Mouse (Mus musculus) cerebellum, adult 11 months (tissue): ENCODE results near the gene Bbs2.

ENCODE experiments used
- DNase-seq: peaks from one replicate; pipeline ENCODE4 v3.0.0; 2022

Bbs2 gene

DNA sequence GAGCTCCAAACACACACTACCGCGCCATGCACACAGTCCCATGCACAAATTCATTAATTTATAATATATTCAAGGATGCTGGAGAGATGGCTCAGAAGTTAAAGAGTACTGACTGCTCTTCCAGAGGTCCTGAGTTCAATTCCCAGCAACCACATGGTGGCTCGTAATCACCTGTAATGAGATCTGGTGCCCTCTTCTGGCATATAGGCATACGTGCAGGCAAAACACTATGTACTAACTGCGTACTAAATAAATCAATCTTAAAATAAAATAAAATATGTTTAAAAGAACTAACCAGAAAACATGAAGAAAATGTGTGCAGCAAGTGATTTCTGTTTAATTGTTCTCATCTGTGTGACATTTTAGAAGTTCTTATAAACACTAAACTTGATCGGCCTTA, 4.4 kb downstream of the Bbs2 start:
- DNase-seq = no peak

DNA sequence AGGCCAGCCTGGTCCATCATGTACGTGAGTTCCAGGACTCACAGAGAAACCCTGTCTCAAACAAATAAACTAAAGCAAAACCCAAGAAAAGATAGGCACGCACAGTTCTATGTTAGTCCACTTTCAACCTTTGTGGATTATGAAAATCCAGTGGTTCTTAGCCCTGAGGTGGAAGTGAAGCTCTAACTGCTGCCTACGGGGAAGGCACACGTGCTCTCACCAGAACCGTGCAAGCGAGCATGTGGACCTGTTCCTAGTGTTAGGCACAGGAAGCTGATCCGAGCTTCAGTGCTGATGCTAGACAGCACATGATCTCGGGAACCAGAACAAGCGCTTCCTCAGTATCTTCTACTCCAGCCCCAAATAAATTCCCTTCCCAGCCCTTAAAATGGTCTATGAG, 5.9 kb downstream of the Bbs2 start:
- no peak for DNase-seq

DNA sequence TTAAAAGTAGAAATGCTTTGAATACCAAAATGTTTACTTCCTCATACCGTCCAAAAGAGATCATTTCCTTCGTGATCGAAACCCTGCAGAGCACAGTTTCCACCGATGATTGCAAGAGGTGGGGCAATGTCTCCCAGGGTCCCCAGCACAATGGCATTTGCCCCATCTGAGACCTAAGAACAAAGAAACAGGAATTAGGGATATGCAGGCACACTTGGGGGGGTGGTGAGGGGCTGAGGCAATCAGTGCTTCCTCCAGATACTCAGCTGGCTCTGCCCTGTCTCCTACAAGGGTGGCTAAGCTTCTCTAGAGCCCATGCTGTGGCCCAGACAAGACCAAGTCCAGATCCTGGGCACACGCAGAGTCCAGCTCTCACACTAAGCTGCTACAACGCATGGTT, 9.0 kb downstream of the Bbs2 start:
- no peak for DNase-seq

DNA sequence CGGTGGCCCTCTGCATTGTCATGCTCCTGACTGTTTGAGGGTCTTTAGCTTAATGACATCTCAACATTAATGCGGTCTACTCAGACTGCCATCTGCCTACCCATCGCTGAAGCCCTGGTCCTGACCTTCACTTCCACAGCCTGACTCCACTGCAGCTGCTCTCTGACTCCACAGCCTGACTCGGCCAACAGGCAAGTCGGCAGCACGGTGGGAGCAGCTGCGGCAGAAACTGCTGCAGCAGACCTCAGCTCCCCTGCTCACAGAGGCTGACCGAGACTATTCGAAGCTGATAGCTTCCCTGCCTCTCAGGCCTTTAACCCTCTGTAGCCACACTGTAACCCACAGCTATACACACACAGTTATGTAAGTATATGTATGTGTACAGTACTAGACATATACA, 10.8 kb downstream of the Bbs2 start:
- DNase-seq = no peak

DNA sequence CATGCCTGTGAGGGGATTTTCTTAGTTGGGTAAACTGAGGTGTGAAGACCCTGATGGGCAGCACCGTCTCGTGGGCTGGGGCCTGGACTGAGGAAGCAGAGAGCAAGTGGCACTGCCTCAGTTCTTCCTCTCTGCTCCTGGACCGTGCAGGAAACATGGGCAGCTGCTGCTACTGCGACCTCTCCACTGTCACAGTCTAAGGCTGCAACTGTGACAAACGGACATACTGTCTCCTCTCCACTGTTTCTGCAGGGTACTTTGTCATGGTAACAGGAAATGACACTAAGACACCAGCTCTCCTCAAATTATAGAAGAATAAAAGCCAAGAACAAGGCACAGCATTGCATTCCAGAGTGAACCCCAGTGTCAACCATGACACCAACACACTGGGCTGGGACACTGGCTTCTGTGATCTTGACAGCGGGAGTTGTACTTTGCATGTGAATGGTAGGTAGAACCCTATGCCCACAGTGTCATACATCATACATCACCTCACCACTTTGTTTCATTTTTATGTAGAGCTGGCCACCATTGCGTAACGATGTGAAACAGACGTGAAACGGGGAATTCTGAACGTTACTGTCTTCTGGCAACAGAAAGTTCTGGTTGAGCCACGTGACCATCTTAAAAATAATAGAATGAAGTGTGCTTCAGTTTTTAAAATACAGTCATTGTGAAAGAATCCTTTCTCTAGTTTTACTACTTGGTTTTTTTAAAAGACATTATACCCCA, 22.1 kb downstream of the Bbs2 start:
- no peak for DNase-seq

DNA sequence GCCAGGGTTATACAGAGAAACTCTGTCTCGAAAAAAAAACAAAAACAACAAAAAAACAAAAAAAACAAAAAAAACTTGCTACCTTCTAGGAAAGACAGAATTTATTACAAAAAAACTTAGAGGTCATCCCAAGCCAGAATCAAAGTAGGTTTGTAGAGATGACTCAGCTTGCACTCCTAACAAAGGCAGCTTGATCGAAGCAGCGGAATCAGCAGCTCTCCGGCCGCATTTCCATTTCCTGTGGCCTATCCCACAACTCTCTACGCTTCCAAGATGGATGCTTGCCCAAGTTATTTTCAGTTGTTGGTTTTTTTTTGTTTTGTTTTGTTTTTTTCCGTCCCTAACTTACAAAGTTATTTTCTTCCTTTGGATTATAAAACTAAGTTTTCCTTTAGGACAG, 29.9 kb downstream of the Bbs2 start:
- no peak for DNase-seq

DNA sequence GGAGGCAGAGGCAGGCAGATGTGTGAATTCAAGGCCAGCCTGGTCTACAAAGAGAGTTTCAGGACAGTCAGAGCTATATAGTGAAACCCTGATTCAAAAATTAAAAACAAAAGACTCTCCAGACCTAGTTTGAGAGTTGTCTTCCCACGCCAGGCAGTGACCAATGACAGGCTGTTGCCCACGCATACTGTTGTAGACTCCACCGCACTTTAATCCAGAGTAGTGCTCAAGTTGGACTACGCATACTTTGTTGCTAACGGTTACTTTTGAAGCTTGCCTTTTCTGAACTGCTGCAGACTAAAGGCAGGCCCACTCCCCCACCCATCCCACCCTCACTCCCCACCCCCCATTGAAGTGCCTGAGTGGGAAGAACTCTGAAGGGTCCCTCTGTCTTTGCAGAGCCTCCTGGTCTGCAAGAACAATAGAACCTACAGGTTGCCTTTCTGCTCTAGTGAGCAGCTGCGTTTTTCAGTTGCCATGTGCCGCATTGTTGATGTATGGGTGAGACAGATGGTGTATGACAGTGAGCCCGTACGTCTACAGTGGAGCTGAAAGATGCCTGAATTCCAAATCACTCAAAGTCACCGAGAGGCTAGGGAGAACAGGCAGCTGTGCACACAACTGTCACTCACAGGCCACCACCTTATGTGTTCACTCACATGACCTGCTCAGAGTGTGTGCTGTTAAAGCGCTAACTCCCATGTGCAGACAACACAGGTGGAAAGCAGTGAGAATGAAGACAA, 32.4 kb downstream of the Bbs2 start:
- DNase-seq = no peak

DNA sequence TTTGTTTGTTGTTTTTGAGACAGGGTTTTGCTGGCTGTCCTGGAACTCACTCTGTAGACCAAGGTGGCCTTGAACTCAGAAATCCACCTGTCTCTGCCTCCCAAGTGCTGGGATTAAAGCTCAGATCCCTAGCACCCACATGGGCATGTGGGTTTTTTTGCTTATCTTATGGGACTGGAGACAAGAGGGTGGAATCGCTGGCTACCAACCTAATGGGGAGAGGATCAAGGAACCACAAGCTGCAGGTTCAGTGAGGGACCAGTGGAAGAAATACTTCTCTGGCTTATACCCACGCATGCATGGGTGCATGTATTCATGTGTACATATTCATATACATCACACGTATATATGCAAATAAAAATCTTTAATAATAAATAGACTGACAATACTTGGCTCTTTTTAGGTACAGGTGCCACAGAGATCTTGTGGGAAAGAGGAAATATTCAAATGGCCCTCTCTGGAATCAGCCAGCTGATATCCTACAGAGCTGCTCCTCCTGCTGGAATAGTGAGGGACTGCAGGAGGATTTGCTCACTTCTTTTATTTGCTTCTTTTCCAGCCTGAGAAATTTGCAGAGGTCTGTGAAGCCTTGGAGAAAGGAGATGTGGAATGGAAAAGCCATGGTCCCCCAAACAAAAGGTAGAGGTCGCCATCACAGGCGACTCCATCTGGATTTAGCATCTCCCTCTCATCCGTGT, 41.4 kb downstream of the Bbs2 start:
- DNase-seq = peak; percentile 32

DNA sequence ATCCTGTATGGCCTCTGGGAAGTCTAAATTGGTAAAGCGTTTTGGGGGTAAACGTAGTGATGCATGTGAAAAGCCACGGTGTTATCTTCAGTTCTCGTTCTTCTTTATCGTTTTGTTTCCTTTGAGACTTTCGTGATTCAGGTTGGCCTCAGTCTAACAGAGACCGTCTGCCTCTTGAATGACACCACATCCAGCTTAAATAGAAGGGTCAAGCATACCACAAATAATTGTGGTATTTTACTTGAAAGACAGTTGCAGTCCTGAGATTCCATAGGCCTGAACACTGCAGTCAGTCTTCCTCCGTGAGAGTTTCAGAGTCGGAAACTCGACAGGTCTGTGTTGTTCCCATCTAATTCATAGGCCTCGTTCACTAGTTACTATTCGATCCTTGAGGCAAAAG, 46.0 kb downstream of the Bbs2 start:
- DNase-seq = no peak

DNA sequence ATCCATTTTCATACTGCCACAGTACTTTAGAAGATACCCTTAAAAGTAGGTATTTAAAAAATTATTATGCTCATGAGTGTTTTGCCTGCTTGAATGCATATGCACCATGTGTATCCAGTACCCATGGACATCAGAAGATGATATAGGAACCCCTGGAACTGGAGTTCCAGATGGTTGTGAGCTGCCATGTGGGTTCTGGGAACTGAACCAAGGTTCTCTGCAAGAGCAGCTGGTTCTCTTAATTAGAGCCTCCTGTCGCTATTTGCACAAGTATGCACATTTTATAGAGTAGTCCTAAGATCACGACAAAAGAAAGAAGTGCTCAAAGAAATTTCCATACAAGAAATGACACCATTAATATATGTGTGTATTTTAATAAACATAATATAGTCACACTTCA, 50.9 kb downstream of the Bbs2 start:
- DNase-seq = no peak

DNA sequence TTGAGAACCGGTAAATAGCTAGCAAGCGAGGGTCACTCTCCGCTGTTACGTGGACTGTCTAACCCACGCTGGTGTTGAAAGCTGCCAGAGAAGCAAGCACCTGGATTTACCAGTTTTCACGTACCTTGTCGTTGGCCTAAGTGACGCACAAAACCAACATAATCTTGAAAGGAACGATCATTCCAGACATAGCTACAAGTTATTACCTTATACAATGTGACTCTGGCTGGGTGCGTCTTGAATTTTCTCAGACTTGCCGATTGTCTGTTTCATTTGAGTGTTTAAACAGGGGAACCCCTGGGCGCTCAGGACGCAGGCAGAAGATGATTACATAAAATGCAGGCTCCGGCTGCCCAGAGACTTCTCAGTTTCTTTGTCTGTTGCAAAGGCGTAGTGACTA, 60.9 kb downstream of the Bbs2 start:
- DNase-seq = no peak

DNA sequence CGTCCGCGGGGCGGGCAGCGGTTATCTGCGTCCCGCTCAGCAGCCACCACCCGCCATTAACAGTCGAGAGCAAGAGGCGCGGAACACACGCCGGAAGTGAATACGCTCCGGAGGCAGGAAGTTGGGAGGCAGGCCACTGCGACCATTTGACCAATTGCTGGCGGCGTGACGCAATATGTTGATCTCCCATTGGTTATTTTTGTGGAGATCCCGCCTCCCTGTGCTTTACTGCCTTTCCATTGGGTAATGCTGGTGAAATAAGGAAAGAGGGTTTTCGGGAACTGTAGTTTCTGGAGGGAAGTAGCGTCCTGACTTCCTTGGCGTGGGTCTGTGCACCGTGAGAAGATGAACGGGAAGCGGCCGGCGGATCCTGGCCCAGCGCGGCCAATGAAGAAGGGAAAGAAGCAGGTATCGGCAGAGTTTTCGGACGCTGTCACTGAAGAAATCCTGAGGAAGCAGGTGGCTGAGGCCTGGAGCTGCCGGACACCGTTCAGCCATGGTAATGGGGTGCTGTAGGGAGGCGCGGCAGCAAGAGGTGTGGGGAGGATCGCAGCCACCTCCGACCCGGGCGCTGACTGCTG, 61.7 kb downstream of the Bbs2 start, which contains the start of the genes Nudt21 and Ogfod1:
Nudt21 (minus strand) TSS at position 88 of the 581 bp plus-strand sequence.
Ogfod1 (plus strand) TSS at position 255 of the 581 bp plus-strand sequence.
- DNase-seq = peak; percentile 92

DNA sequence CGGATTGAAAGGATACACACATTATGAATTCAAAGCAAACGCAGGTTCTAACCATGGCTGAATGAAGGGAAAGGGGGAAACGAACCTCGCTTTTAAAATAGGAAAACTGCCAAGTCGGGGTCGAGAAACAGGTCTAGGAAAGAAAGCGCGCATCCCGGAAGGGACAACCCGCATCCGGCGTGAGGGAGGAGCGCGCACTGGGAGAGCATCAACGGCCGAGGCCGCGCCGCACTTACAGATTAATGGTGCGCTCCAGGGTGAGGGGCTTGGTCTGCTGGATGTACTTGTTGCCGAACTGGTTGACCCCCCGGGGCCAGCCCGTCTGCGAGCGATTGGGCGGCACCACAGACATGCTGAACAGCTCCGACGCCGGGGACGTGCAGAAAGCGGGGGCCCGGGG, 62.2 kb downstream of the Bbs2 start:
- peak; percentile 57 for DNase-seq

DNA sequence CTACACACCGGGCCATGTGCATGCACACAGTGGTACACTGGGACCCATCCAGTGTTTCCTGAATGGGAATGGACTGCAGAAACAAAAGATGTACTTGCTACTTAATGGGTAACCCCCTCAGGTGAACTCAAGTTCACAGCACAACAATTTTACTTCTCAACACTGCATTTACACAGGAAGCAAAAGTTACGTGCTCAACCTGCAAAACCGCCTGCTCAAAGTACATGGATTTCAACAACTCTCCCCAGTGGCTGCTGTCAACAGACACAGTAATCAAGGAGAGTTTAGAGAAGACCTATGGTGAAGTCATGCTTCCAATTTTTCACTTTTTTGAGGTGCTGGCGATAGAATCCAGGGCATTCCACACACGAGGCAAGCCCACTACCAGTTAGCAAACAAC, 63.5 kb downstream of the Bbs2 start:
- no peak for DNase-seq

DNA sequence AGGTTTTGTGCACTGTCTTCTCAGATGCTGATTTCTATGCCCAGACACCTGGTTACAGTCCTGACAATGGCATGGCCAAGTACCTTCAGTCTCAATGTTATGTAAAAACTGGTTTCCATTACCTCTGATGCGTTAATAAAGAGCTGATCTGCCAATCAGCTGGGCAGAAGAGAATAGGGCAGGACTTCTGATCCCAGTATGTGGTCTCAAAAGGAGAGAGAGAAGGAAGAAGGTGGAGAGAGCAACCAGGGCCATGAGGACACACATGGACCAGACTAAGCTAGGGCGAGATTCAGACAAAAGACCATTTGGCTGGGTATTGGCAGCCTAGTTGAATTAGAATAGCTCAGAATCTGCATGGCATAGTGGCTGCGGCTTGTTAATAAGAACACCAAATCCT, 65.1 kb downstream of the Bbs2 start:
- no peak for DNase-seq

DNA sequence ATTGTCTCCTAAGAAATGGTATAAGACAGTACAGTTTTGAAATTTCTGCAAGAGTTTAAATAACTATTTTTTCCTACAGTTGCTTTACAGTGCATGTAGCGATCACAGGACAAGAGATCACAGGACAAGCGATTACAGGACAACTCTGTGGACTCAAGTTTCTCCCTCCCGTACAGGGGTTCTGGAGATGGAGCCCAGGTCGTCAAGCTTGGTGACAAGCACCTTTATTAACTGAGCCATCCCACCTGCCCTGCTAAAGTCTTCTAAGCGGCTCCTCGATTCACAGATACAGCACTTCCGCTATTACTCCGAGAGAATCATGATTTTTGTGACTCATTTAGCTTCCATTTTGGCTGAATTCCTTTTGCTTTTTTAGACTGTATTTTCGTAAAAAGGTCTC, 69.0 kb downstream of the Bbs2 start:
- DNase-seq = no peak

DNA sequence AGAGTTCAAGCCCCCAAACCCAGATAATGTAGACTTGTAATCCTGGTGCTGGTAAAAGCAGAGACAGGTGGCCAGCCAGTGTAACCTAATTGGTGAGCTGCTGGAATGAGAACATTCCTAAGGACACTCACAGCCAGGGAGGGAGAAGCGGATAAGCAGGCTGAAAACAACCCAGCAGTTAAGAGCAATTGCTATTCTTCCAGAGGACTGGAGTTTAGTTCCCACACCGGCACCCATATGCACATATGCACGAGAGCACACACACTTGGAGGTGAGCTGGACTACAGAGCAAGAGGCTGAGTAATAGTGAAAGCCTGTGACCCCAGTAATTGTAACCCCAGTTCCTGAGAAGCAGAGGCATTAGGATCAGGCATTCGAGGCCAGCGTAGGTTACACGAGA, 74.8 kb downstream of the Bbs2 start:
- no peak for DNase-seq
